Mouse (Mus musculus) frontal cortex, adult (tissue): ENCODE results near the gene Gm20075.
"Not testable (repeated sequence)": the region's sequence is repeated elsewhere in the genome, so short reads cannot be mapped to it uniquely, and the experiment has no call there.

ENCODE experiments used
- ATAC-seq: cut with Nextera tagmentation; 2 replicates; pipeline ENCODE4 v1.9.2; 2017; ENCODE audit warnings: mild to moderate bottlenecking, moderate library complexity, mixed read lengths; ENCODE audit not compliant: low TSS enrichment

The Gm20075 gene

DNA sequence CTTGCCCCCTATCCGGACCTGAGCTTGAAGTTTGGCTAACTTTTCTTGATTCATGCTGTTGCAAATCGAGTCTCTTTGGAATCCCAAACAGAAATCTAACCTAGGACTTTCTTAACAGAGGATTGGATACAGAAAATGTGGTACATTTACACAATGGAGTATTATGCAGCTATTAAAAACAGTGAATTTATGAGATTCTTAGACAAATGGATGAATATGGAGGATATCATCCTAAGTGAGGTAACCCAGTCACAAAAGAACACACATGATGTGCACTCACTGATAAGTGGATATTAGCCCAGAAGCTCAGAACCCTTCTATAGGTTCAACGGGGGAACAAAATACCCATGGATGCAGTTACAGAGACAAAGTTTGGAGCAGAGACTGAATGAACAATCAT, at the start of gene Gm20075:
TSS of gene Gm20075 (minus strand) at position 101 of the 400 bp plus-strand sequence.
- ATAC-seq: not testable (repeated sequence)

DNA sequence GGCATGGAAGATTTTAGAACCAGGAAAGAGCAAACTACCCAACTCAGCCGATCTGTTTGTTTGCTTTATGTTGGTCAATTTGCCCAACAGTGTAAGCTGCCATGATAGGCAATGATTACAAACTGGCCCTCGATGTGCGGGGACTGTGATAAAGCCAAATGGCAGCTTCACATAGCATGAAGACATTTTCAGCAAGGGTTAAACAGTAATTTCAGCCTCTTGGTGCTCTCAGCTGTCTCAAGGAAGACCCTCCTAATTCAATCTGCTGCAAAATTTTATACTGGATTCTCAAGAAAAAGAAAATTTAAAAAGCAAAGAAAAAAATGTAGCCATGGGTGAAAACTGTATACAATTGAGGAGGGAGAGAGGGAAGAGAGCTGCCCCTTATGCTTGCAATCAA, 47.9 kb upstream of the Gm20075 start:
- ATAC-seq: no peak

DNA sequence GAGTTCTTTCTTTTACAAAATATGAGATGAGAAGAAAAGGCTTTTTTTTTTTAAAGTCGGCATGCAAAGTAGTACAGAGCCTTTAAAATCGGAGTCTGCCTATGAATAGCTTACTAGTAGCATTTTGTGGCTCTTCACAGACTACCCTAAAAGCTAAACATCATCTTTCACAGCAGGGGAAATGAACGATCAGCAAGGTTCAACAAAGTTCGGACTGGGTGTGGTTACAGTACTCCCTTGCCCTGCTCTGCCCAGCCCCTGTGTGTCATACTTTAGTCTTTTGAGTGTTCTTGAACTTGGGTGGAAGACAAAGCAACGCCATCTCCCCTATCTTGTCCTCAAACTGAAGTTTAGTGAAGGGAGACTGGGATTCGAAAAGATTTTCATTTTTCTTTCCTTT, 45.5 kb upstream of the Gm20075 start:
- no peak for ATAC-seq

DNA sequence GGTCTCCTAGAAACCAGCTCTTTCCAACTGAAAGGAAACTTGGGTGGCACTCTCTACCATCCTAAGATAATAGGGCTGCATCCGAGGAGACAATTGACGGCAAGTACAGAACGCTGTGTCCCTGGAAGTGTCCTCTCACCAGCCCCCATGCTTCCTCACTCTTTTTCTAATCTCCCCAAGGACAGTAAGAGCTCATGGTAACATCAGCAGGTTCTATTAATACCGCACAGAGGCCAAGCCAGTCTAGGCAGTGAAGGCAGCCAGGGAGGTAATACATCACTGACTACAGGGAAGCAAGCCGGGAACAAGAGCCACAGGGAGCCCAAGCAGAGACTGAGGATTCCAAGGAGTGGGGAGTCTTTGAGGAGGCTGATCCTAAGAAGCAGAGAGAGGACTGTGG, 43.8 kb upstream of the Gm20075 start:
- ATAC-seq: no peak

DNA sequence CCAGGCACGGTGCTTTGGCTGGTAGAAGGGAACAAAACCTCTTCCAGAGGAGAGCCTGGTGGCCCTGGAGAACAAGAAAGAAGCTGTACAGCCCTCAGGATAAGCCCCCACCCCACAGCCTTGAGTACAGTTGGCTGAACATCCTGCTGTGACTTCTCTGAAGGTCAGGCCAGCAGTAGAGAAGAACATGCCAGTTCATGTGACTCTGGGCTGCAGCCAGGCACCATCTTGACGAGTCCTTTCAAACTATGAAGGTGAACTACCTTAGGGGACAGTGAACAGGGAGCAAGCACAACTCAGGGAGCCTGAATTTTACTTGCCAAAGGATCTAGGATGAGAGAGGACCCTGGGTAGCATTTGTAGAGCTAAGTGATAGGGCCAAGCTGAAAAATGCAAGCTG, 31.5 kb upstream of the Gm20075 start:
- no peak for ATAC-seq

DNA sequence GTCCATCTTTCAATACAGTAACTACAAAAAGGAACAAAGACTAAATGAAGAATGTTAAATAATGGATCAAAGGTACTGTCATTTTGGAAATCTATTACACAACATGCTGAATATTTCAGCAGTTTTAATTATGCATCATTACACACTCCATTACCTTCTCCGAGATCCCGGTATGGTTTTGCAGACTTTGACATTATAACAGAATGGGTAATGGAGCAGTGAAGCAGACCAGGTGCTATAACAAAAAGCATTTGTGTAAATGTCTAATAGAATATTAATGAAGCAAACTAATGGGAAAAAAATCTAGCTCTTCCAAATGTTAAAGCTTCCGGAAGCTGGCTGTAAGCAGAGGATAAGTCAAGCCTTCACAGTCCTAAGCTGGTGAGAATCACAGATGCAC, 29.6 kb upstream of the Gm20075 start:
- ATAC-seq: no peak

DNA sequence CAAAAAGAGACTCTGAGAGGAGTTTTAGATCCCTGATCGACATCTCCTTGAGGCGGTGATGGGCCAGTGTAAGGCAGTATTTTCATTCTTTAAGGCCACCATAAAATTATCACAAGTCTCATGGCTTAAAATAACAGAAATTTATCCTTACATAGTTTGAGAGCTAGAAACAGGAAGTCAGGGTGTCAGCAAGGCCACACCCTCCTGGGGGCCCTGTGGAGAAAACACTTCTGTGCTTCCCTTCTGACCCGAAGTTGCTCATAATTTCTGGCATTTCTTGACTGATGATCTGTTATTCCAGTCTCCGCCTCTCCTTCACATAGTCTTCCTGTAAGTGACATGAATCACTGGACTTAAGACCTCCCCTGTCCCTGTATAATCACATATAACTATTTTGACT, 25.2 kb upstream of the Gm20075 start:
- no peak for ATAC-seq

DNA sequence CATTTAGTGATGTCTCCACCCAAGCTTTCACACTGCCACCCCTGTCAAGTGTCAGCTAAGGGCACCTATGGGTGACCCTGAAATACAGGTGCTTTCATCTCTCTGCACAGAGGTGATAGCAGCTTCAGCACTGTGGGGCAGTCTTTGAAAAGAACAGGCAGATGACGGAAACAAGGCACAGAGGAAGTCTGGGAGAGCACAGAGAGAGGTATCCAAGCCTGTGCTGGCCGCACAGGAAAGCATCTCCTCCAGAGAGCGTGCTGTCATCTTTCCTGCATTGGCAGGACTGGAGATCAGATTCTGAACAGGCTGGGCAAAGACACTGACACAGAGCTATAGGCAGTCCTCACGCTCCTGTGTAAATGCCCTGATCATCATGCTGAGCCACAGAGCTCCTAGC, 9.8 kb upstream of the Gm20075 start:
- no peak for ATAC-seq

DNA sequence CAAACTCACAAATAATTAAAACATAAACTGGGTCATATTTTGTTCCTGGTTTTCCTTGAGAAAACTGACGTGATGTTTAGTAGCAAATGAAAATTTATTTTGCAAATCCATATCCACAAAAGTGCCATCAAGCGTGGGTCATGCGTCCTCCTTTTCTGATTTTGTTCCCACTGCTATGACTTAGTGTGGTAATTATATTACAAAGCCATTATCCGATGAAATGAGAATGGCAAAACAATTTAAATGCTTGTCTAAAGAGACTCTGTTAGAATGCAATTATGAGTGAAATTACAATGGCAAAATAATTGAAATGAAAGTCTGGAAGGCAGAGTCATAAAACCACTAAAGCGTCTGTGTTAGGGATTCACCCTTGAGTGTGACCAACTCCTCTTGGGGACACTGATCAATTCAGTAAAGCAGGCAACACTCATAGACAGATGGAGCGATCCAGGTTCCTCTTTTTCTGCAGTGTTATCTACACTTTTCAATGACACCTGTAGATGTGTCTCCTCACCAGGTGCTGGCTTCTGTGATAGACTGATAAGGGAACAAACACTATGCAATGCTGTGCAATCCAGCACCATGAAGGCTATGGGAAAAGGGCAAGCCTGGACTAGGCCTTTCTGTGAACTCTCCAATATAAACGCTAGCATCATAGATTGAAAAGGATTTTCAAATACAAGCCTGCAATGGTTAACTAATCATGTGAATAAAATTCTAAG, 4.6 kb upstream of the Gm20075 start:
- ATAC-seq: no peak

DNA sequence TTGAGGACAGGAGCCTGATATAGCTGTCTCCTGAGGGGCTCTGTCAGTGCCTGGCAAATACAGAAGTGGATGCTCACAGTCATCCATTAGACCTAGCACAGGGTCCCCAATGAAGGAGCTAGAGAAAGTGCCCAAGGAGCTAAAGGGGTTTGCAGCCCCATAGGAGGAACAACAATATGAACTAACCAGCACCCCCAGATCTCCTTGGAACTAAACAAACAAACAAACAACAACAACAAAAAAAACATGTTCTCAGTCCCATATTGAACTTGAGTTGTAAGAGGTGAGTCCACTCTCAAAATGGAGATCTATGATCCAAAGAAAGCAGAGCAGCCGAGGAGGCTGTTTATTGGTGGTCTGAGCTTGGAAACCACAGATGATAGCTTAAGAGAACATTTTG, 578 bp upstream of the Gm20075 start, which contains the start of gene Gm17190:
TSS of gene Gm17190 (plus strand) at position 301 of the 400 bp plus-strand sequence.
- ATAC-seq: not testable (repeated sequence)

DNA sequence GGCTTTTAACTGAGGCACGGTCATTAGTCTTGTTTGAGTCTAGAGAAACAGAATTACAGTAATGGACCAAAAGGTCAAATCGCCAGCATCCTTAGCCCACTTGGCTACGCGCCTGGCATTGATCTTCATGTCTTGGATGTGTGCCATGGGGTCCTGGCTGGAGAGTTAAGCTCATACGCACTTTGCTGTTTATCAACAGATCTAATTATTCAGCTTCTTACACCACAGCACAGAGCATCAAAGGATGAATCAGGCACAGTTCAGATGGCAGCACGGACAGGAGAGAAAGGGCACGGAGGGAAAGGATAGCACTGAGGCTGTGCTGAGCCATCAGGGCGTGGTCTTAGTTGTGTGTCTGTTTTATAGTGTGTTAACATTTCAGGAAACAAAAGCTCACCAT, 7.6 kb downstream of the Gm20075 start:
- no peak for ATAC-seq

DNA sequence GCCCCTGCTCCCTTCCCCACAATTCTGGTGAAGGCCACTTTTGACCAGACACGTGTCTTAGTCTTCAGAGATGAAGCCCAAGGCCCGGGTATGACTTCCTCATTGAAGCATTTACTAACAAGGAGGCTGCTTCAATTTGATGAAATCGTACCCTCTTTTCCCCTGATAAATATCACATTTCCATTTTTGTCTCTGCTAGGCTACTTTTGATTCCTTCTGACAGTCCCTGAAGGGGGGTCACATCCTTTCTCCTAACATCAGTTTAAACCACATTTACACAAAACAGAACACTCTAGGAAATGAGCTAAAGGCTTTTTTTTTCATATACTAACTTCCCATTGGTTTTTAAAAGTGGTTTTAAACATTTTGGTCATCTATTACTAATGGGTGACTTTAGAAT, 28.4 kb downstream of the Gm20075 start:
- no peak for ATAC-seq

DNA sequence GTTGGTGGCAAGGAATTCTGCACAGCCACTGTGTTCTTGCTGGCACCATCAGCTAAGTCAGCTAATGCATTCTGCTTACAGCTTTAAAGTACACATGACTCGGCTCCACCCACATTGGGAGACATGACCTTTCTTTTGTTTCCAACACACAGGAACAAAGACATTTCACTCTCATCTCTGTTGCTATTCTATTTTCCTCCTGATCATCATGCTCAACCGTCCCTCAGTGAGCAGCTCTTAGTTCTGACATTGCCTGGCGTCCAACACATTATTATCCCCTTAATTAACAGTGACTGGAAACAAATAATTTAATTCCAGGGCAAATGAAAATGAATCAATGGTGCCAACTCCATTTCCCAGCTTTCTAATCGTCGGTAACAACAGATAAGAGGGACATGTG, 35.8 kb downstream of the Gm20075 start:
- no peak for ATAC-seq

DNA sequence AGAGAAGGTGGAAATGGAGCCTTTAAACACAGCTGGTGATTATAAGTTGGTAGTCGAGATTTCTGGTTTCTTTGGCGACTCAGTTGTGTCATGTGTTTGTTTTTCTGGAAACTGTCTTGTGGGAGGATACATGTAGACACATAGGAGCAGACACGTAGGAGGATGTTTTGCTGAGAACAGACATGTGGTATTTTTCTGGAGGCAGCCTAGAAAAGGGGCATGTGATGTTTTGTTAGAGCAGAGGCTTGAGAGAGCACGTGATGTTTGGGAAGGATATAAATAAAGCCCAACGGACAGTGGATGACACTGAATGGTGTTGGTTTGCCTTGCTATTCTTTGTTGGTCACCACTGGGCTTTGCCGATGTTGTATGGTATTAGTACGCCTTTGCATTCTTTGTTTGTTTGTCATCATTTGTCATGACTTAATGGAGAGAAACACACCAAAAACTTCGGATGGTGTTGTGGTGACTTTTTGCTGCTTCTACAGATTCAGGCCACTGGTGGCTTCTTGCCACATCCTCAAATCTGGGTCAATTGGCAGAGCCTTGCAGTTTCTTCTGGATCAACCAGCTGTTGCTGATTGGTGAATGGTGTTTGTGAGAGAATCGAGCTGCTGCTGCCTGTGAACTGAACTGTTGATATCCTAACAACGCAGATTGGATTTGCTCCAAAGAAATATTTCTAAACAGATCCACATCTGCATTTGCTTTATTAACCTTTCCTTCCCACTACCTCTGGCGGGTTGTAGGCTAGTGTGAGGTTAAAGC, 40.7 kb downstream of the Gm20075 start:
- ATAC-seq: no peak

DNA sequence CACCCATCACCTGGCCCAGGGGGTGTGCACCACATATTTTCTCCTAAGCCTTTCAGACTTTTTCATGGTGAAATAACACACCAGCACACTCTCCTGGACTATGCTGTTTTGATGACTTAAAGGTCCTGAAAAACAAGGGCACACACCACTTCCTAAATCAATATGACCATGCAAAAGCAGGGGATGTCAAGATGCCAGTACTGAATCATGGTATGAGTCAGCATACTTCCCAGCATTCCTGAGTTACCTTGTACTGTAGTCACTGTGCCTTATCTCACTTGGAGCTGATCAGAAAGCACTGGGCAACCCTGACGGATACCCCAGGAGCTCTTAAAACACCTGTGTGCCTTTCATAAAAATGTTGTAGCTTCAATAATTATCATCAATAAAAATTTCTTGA, 41.6 kb downstream of the Gm20075 start:
- ATAC-seq: no peak

DNA sequence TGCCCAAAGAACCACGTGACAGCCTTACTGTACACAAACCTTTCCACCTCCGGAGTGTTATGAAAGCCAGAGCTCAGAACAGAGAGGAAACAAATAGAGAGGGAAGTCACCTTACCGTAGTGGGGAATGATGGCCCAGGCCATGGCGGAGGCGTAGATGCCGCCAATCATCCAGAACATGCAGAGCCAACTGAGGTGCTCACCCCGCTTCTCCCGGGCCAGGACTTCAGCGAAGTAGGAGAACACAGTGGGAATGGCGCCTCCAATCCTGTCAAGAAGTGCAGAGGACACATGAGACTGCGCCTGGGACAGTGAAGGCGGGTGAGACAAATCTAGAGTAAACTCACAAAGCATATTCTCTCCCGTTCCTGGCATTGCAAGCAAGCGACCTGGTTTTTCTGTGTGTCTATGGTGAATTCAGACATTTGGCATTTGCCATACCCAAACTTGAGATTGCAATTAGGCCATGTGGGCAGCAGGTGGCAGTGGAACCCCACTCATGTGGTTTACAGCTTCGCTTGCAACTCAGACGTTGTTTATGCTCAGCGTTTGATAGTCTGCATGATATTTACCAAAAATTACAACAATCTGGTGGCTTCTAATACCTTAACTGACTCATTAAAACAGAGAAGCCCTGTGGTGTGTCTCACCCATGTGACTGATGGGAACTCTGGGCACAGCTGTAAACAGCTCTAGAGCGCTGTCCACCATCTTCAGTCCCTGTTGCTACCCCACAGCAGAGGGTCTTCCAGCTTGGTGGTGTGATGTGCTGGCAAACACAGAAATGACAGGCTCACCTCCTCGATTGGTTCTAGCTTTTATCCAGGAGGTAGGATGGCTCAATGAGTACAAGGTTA, 50.6 kb downstream of the Gm20075 start:
- ATAC-seq: peak; percentile 67
